Mouse (Mus musculus) retina, embryonic 14.5 days (tissue): ENCODE results near the gene Icmt.

Experiments
- DNase-seq: peaks from one replicate; pipeline ENCODE4 v3.0.0-alpha.2; 2015; ENCODE audit warnings: low spot score

The Icmt gene

GRCm38 (mm10) chr4:152300375-152300774 lies 3.3 kb downstream of the Icmt start:
- no peak for DNase-seq

- DNase-seq: no peak
These were observed 5.0 kb downstream of the Icmt start for GRCm38 (mm10) chr4:152302012-152302411.

- DNase-seq: no peak
These were observed 6.1 kb downstream of the Icmt start for GRCm38 (mm10) chr4:152303172-152303571.

- no peak for DNase-seq
These were observed 7.7 kb downstream of the Icmt start for GRCm38 (mm10) chr4:152304685-152305084.

- no peak for DNase-seq
These were observed 9.0 kb downstream of the Icmt start for GRCm38 (mm10) chr4:152305991-152306390.

GRCm38 (mm10) chr4:152307542-152307941 lies 10.5 kb downstream of the Icmt start:
- no peak for DNase-seq

GRCm38 (mm10) chr4:152312186-152312585 lies 15.2 kb downstream of the Icmt start:
- DNase-seq: no peak

GRCm38 (mm10) chr4:152313211-152313632 lies 16.2 kb downstream of the Icmt start:
- peak; percentile 39 for DNase-seq

GRCm38 (mm10) chr4:152313934-152314333 lies 16.9 kb downstream of the Icmt start:
- DNase-seq: peak; percentile 58

GRCm38 (mm10) chr4:152315498-152316213 lies 18.6 kb downstream of the Icmt start:
- no peak for DNase-seq

- DNase-seq: no peak
These were observed 20.6 kb downstream of the Icmt start for GRCm38 (mm10) chr4:152317631-152318033.

GRCm38 (mm10) chr4:152318517-152319234 lies 21.6 kb downstream of the Icmt start, which contains the start of gene Rnf207:
Rnf207 (minus strand) TSS chr4:152318993.
- DNase-seq: peak; percentile 76

- no peak for DNase-seq
These were observed 24.4 kb downstream of the Icmt start for GRCm38 (mm10) chr4:152321464-152321863.

- no peak for DNase-seq
These were observed 27.9 kb downstream of the Icmt start for GRCm38 (mm10) chr4:152324641-152325562.

- DNase-seq: peak; percentile 97
These were observed 28.8 kb downstream of the Icmt start, which contains the start of gene Rpl22 for GRCm38 (mm10) chr4:152325574-152326411. Rpl22 (plus strand) TSS chr4:152325742.

- DNase-seq: no peak
These were observed 29.5 kb downstream of the Icmt start for GRCm38 (mm10) chr4:152326543-152326942.

- DNase-seq: peak; percentile 68
These were observed 31.7 kb downstream of the Icmt start for GRCm38 (mm10) chr4:152328691-152329090.

- DNase-seq: peak; percentile 88
These were observed 35.9 kb downstream of the Icmt start for GRCm38 (mm10) chr4:152332952-152333351.

GRCm38 (mm10) chr4:152333587-152333986 lies 36.6 kb downstream of the Icmt start:
- DNase-seq: no peak

- no peak for DNase-seq
These were observed 40.7 kb downstream of the Icmt start for GRCm38 (mm10) chr4:152337772-152338171.
